Mouse (Mus musculus) neural tube, embryonic 15.5 days (tissue): ENCODE measurements at regions not wholly inside any gene's neighbourhood (a gene's known extent, or its start where the extent isn't known, plus 50 kb on each side); places are given as distances from the start of the nearest gene placed in this dataset.

Experiments
- ATAC-seq: fragments of 200-750 bp; cut with Nextera tagmentation; 2 replicates; pipeline ENCODE4 v1.8.0; 2017; ENCODE audit warnings: mild to moderate bottlenecking, moderate TSS enrichment, moderate library complexity; ENCODE audit not compliant: low FRiP score
- H3K27ac ChIP-seq: fragments of 300-500 bp; sonication (generic); replicated peaks from 2 replicates; pipeline ENCODE4 v1.5.1; 2015; ENCODE audit warnings: mild to moderate bottlenecking, inconsistent platforms
- H3K27me3 ChIP-seq: fragments of 300-500 bp; sonication (generic); replicated peaks from 2 replicates; pipeline ENCODE4 v1.6.1; 2015; ENCODE audit warnings: inconsistent platforms
- H3K36me3 ChIP-seq: fragments of 300-500 bp; sonication (generic); 2 replicates; pipeline ENCODE4 v1.6.1; 2015; ENCODE audit warnings: inconsistent platforms
- H3K4me1 ChIP-seq: fragments of 300-500 bp; sonication (generic); 2 replicates; pipeline ENCODE4 v1.6.1; 2015; ENCODE audit warnings: inconsistent platforms
- H3K4me2 ChIP-seq: fragments of 300-500 bp; sonication (generic); 2 replicates; pipeline ENCODE4 v1.6.1; 2015; ENCODE audit warnings: inconsistent platforms, mild to moderate bottlenecking, moderate library complexity
- H3K4me3 ChIP-seq: fragments of 300-500 bp; sonication (generic); replicated peaks from 2 replicates; pipeline ENCODE4 v1.5.1; 2015; ENCODE audit warnings: mild to moderate bottlenecking, inconsistent platforms
- H3K9ac ChIP-seq: fragments of 300-500 bp; sonication (generic); replicated peaks from 2 replicates; pipeline ENCODE4 v1.6.1; 2015; ENCODE audit warnings: mild to moderate bottlenecking, inconsistent platforms
- H3K9me3 ChIP-seq: fragments of 300-500 bp; sonication (generic); replicated peaks from 2 replicates; pipeline ENCODE4 v1.6.1; 2016; ENCODE audit warnings: inconsistent platforms
- WGBS: fragments of 180-500 bp; shearing (Covaris S2); methylation state at CpG from one replicate; pipeline ENCODE4 v1.1.7; 2015; ENCODE audit warnings: mixed read lengths; 5-methylcytosine and 5-hydroxymethylcytosine counted together

- H3K9ac ChIP-seq, result no peak overlapping the region
- no peaks in the 10 kb centered on the region for H3K36me3 ChIP-seq
- H3K4me1 ChIP-seq, result no peaks in the 10 kb centered on the region
- no peak for ATAC-seq
- H3K4me2 ChIP-seq, result no peak overlapping the region
- H3K4me3 ChIP-seq, result no peak overlapping the region
- no peak overlapping the region for H3K27ac ChIP-seq
- no peaks in the 10 kb centered on the region for H3K9me3 ChIP-seq
- no peaks in the 10 kb centered on the region for H3K27me3 ChIP-seq
- WGBS, result 79% methylated on average over 1 of the region's 1 CpGs
Measured at GRCm38 (mm10) chr1:152273430-152273829, 113.1 kb downstream of the Tsen15 start.

GRCm38 (mm10) chr1:152269936-152270702 is 116.4 kb downstream of the Tsen15 start:
- no peaks in the 10 kb centered on the region for H3K4me1 ChIP-seq
- 65% methylated on average over 10 of the region's 10 CpGs for WGBS
- no peaks in the 10 kb centered on the region for H3K36me3 ChIP-seq
- H3K4me2 ChIP-seq, result no peak overlapping the region
- no peak overlapping the region for H3K27ac ChIP-seq
- no peaks in the 10 kb centered on the region for H3K27me3 ChIP-seq
- no peak overlapping the region for H3K4me3 ChIP-seq
- H3K9ac ChIP-seq, result no peak overlapping the region
- H3K9me3 ChIP-seq, result no peaks in the 10 kb centered on the region
- no peak for ATAC-seq

- H3K4me1 ChIP-seq, result no peaks in the 10 kb centered on the region
- no peak for ATAC-seq
- H3K36me3 ChIP-seq, result no peaks in the 10 kb centered on the region
- H3K9ac ChIP-seq, result no peak overlapping the region
- no peak overlapping the region for H3K27ac ChIP-seq
- H3K4me3 ChIP-seq, result no peak overlapping the region
- H3K9me3 ChIP-seq, result no peaks in the 10 kb centered on the region
- H3K27me3 ChIP-seq, result no peaks in the 10 kb centered on the region
- no peak overlapping the region for H3K4me2 ChIP-seq
Measured at GRCm38 (mm10) chr1:152266390-152266789, 120.1 kb downstream of the Tsen15 start.

GRCm38 (mm10) chr1:152264981-152265380 is 121.5 kb downstream of the Tsen15 start:
- Histone ChIP-seq H3K4me2 (no peak overlapping the region), H3K36me3 (no peaks in the 10 kb centered on the region), H3K4me1 (no peaks in the 10 kb centered on the region), H3K27me3 (no peaks in the 10 kb centered on the region), H3K9me3 (no peaks in the 10 kb centered on the region), H3K27ac (no peak overlapping the region), H3K4me3 (no peak overlapping the region), H3K9ac (no peak overlapping the region)
- 87% methylated on average over 6 of the region's 6 CpGs for WGBS
- no peak for ATAC-seq

- WGBS, result 20% methylated on average over 4 of the region's 4 CpGs
Measured at GRCm38 (mm10) chr1:152261472-152261871, 125.0 kb downstream of the Tsen15 start.

GRCm38 (mm10) chr1:152260950-152261349 is 125.5 kb downstream of the Tsen15 start:
- Histone ChIP-seq H3K4me3 (no peak overlapping the region), H3K4me2 (no peak overlapping the region), H3K36me3 (no peaks in the 10 kb centered on the region), H3K9me3 (no peaks in the 10 kb centered on the region), H3K4me1 (0 out of 2 replicates have a peak, but pooled peaks cover 6% of the 10 kb centered on the region), H3K9ac (no peak overlapping the region), H3K27ac (no peak overlapping the region), H3K27me3 (no peaks in the 10 kb centered on the region)
- 96% methylated on average over 1 of the region's 1 CpGs for WGBS
- ATAC-seq, result no peak

More at GRCm38 (mm10) chr1:152261472-152261871, 125.0 kb downstream of the Tsen15 start:
- no peak for ATAC-seq
- H3K36me3 ChIP-seq, result no peaks in the 10 kb centered on the region
- 0 out of 2 replicates have a peak, but pooled peaks cover 6% of the 10 kb centered on the region for H3K4me1 ChIP-seq
- H3K27me3 ChIP-seq, result no peaks in the 10 kb centered on the region
- no peak overlapping the region for H3K4me3 ChIP-seq
- no peak overlapping the region for H3K4me2 ChIP-seq
- no peak overlapping the region for H3K27ac ChIP-seq
- no peak overlapping the region for H3K9ac ChIP-seq
- H3K9me3 ChIP-seq, result no peaks in the 10 kb centered on the region

- Histone ChIP-seq H3K9me3 (no peaks in the 10 kb centered on the region), H3K9ac (no peak overlapping the region), H3K36me3 (no peaks in the 10 kb centered on the region), H3K4me1 (peaks cover 11% of the 10 kb centered on the region; the same call in 1 of the 2 replicates), H3K4me2 (no peak overlapping the region), H3K27ac (no peak overlapping the region), H3K4me3 (no peak overlapping the region), H3K27me3 (no peaks in the 10 kb centered on the region)
- 28% methylated on average over 12 of the region's 12 CpGs for WGBS
- no peak for ATAC-seq
Measured at GRCm38 (mm10) chr1:152258258-152258657, 128.2 kb downstream of the Tsen15 start.

GRCm38 (mm10) chr1:152253906-152254305 is 132.6 kb downstream of the Tsen15 start:
- Histone ChIP-seq H3K4me1 (peaks cover 17% of the 10 kb centered on the region; the same call in 1 of the 2 replicates), H3K4me3 (no peak overlapping the region), H3K27me3 (no peaks in the 10 kb centered on the region), H3K9ac (no peak overlapping the region), H3K27ac (no peak overlapping the region), H3K4me2 (no peak overlapping the region), H3K9me3 (no peaks in the 10 kb centered on the region), H3K36me3 (no peaks in the 10 kb centered on the region)
- 80% methylated on average over 4 of the region's 4 CpGs for whole genome bisulfite sequencing
- ATAC-seq, result no peak

GRCm38 (mm10) chr1:152253486-152253885 is 133.0 kb downstream of the Tsen15 start:
- no peaks in the 10 kb centered on the region for H3K27me3 ChIP-seq
- H3K4me3 ChIP-seq, result no peak overlapping the region
- no peak for ATAC-seq
- H3K27ac ChIP-seq, result no peak overlapping the region
- peaks cover 16% of the 10 kb centered on the region; the same call in 1 of the 2 replicates for H3K4me1 ChIP-seq
- no peak overlapping the region for H3K4me2 ChIP-seq
- H3K36me3 ChIP-seq, result no peaks in the 10 kb centered on the region
- 74% methylated on average over 4 of the region's 4 CpGs for WGBS
- no peak overlapping the region for H3K9ac ChIP-seq
- no peaks in the 10 kb centered on the region for H3K9me3 ChIP-seq

GRCm38 (mm10) chr1:152252658-152253267 is 133.7 kb downstream of the Tsen15 start:
- Histone ChIP-seq H3K4me3 (no peak overlapping the region), H3K27ac (no peak overlapping the region), H3K36me3 (no peaks in the 10 kb centered on the region), H3K9me3 (no peaks in the 10 kb centered on the region), H3K4me2 (no peak overlapping the region), H3K9ac (no peak overlapping the region), H3K4me1 (peaks cover 11% of the 10 kb centered on the region; the same call in 1 of the 2 replicates), H3K27me3 (no peaks in the 10 kb centered on the region)
- no peak; the same call in 1 of the 2 replicates for ATAC-seq
- 26% methylated on average over 9 of the region's 9 CpGs for WGBS

GRCm38 (mm10) chr1:152241026-152241425 is 145.5 kb downstream of the Tsen15 start:
- no peak overlapping the region for H3K27ac ChIP-seq
- no peak overlapping the region for H3K9ac ChIP-seq
- no peaks in the 10 kb centered on the region for H3K9me3 ChIP-seq
- no peak overlapping the region for H3K4me2 ChIP-seq
- no peak overlapping the region for H3K4me3 ChIP-seq
- H3K4me1 ChIP-seq, result peaks cover 5% of the 10 kb centered on the region; the same call in 1 of the 2 replicates
- H3K27me3 ChIP-seq, result no peaks in the 10 kb centered on the region
- no peaks in the 10 kb centered on the region for H3K36me3 ChIP-seq
- ATAC-seq, result no peak
- WGBS, result 95% methylated on average over 9 of the region's 9 CpGs

GRCm38 (mm10) chr1:152239376-152239775 is 147.1 kb downstream of the Tsen15 start:
- 71% methylated on average over 6 of the region's 6 CpGs for WGBS
- Histone ChIP-seq H3K4me1 (peaks cover 13% of the 10 kb centered on the region; the same call in 1 of the 2 replicates), H3K27me3 (no peaks in the 10 kb centered on the region), H3K9ac (no peak overlapping the region), H3K36me3 (no peaks in the 10 kb centered on the region), H3K4me3 (no peak overlapping the region), H3K4me2 (no peak overlapping the region), H3K27ac (no peak overlapping the region), H3K9me3 (no peaks in the 10 kb centered on the region)
- no peak for ATAC-seq
